Mouse (Mus musculus) gastrocnemius, postnatal 36 days (tissue): ENCODE measurements around the gene Foxp1. TPM values are rescaled to one million over a fixed set of nuclear protein-coding genes. Genes with fewer than 3 reads are reported as not detected.

Source experiments
- DNase-seq, 2 experiments: peaks; one replicate each; pipeline ENCODE4 v3.0.0; 2022
- intact Hi-C: fragments of 180-260 bp; cut with DNase I; formaldehyde crosslinking; loops from one replicate; pipeline ENCODE4 v1.15.1; 2025
- total RNA-seq, 2 experiments: library from RNA; stranded (reverse); gene quantifications; 2 replicates each; pipeline ENCODE4 v1.2.3; 2021

Foxp1 gene
- total RNA-seq, 2 experiments from 2014 or later = 15.9 to 18.4 TPM

GRCm38 (mm10) chr6:99521641-99522358 lies 721 bp downstream of the Foxp1 start:
- intact Hi-C loops = loop anchor here (5.0 to 10.0 kb wide), 2 partner anchors 76 to 547 kb away; no protein-coding TSS in a partner anchor
- DNase-seq = peak; percentile 31 to 67

GRCm38 (mm10) chr6:99521038-99521640 lies 1.4 kb downstream of the Foxp1 start:
- intact Hi-C loops = loop anchor here (5.0 to 10.0 kb wide), 2 partner anchors 76 to 546 kb away; no protein-coding TSS in a partner anchor
- peak; percentile 46 to 50 for DNase-seq

GRCm38 (mm10) chr6:99520676-99521037 lies 1.9 kb downstream of the Foxp1 start:
- intact Hi-C loops = loop anchor here (5.0 to 10.0 kb wide), 2 partner anchors 77 to 546 kb away; no protein-coding TSS in a partner anchor
- no peak for DNase-seq

GRCm38 (mm10) chr6:99519806-99520675 lies 2.5 kb downstream of the Foxp1 start:
- intact Hi-C loops = loop anchor here (5.0 to 10.0 kb wide), 2 partner anchors 77 to 545 kb away; no protein-coding TSS in a partner anchor
- peak; percentile 26 to 35 for DNase-seq

GRCm38 (mm10) chr6:99519052-99519451 lies 3.5 kb downstream of the Foxp1 start:
- intact Hi-C loops = no loop called here
- no peak for DNase-seq

- intact Hi-C loops = no loop called here
- DNase-seq = no peak
Measured at GRCm38 (mm10) chr6:99515667-99516199, 6.8 kb downstream of the Foxp1 start.

- DNase-seq = no peak
- intact Hi-C loops = no loop called here
Measured at GRCm38 (mm10) chr6:99511862-99512261, 10.7 kb downstream of the Foxp1 start.

GRCm38 (mm10) chr6:99509189-99509592 lies 13.3 kb downstream of the Foxp1 start:
- peak; percentile 9 to 26 for DNase-seq
- intact Hi-C loops = no loop called here

- DNase-seq = no peak
- intact Hi-C loops = no loop called here
Measured at GRCm38 (mm10) chr6:99506816-99507215, 15.7 kb downstream of the Foxp1 start.

- intact Hi-C loops = no loop called here
- no peak for DNase-seq
Measured at GRCm38 (mm10) chr6:99503741-99504140, 18.8 kb downstream of the Foxp1 start.

- intact Hi-C loops = no loop called here
- no peak for DNase-seq
Measured at GRCm38 (mm10) chr6:99502727-99503126, 19.8 kb downstream of the Foxp1 start.

GRCm38 (mm10) chr6:99502314-99502713 lies 20.2 kb downstream of the Foxp1 start:
- no peak for DNase-seq
- intact Hi-C loops = no loop called here

- no peak for DNase-seq
- intact Hi-C loops = no loop called here
Measured at GRCm38 (mm10) chr6:99500570-99501270, 21.8 kb downstream of the Foxp1 start.

- intact Hi-C loops = no loop called here
- no peak for DNase-seq
Measured at GRCm38 (mm10) chr6:99498082-99498481, 24.4 kb downstream of the Foxp1 start.

GRCm38 (mm10) chr6:99496114-99496513 lies 26.4 kb downstream of the Foxp1 start:
- intact Hi-C loops = no loop called here
- no peak for DNase-seq

- intact Hi-C loops = no loop called here
Measured at GRCm38 (mm10) chr6:99492937-99493336, 29.6 kb downstream of the Foxp1 start.

GRCm38 (mm10) chr6:99491979-99492544 lies 30.5 kb downstream of the Foxp1 start:
- DNase-seq = no peak
- intact Hi-C loops = no loop called here

More at GRCm38 (mm10) chr6:99492937-99493336, 29.6 kb downstream of the Foxp1 start:
- DNase-seq = no peak

GRCm38 (mm10) chr6:99491146-99491545 lies 31.4 kb downstream of the Foxp1 start:
- DNase-seq = no peak
- intact Hi-C loops = no loop called here

- intact Hi-C loops = no loop called here
Measured at GRCm38 (mm10) chr6:99489900-99490648, 32.4 kb downstream of the Foxp1 start.

More at GRCm38 (mm10) chr6:99489900-99490648, 32.4 kb downstream of the Foxp1 start:
- DNase-seq = no peak
